Mouse (Mus musculus): ENCODE data around the gene Pyy. TPM values are rescaled to one million over a fixed set of nuclear protein-coding genes. Genes with fewer than 3 reads are reported as not detected.

Pyy gene
- polyA plus RNA-seq, 1 experiment, result not detected

DNA sequence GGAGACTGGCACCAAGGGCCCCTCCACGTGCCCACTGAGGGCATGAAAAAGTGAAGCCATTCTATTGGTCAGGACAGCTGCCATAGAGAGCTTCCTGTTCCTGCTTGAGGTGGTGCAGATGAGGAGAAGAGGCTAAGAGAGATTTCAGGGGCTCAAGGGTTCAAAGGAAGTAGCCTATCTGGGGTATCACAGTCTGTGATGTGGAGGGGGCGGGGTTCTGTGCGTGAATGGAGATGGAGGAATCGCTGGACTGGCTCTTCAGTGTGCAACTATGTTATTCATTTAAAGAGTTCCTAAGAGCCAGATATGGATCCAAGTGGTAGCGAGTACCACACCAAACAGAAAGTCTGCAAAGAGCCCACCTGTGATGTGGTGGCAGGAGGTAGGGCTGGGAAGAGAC lies 11.2 kb downstream of the Pyy start:
- H3K36me3 ChIP-seq (ENCODE audit: control insufficient read depth, insufficient read depth, low read length), result no peaks in the 10 kb centered on the region
- DNase-seq, result no peak
- WGBS, result 76% methylated on average over 5 of the region's 5 CpGs
- no peak for TF ChIP-seq POLR2A (IDR thresholded peaks at IDR 0.05; ENCODE audit: low read depth, low read length)
- no peak for TF ChIP-seq CTCF (conservative IDR thresholded peaks at IDR 0.05; ENCODE audit: insufficient read depth, insufficient read length, low read depth, low read length)
- H3K27ac ChIP-seq (ENCODE audit: insufficient read depth, low read depth, low read length), result no peak overlapping the region
- H3K27me3 ChIP-seq (replicated peaks; ENCODE audit: control insufficient read depth, insufficient read depth, low read length), result no peaks in the 10 kb centered on the region
- no peaks in the 10 kb centered on the region for H3K4me1 ChIP-seq (ENCODE audit: control insufficient read depth, insufficient read depth, low read length)
- H3K4me3 ChIP-seq (ENCODE audit: insufficient read depth, low read depth, low read length), result no peak overlapping the region

DNA sequence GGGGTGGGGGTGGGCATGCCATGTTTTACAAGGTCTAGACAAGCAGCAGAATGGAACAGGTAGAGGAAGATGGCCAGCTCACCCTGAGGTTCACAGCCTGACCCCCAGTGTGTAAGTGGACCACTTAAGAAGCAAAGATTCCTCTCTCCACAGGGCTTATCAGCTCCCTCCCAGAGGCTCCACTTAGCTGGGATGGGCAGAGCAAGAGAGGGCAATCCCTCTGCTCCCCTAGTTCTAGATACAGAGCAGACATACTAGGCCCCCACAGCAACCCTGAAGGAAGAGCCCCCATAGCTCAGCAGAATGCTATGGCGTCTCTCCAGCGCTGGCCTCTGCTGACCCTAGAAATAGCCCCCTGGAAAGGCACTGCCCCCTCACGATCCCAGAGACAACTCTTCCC lies 12.0 kb downstream of the Pyy start:
- no peaks in the 10 kb centered on the region for H3K27me3 ChIP-seq (replicated peaks; ENCODE audit: control insufficient read depth, insufficient read depth, low read length)
- WGBS, result 77% methylated on average over 3 of the region's 3 CpGs
- no peaks in the 10 kb centered on the region for H3K36me3 ChIP-seq (ENCODE audit: control insufficient read depth, insufficient read depth, low read length)
- H3K4me3 ChIP-seq (ENCODE audit: insufficient read depth, low read depth, low read length), result no peak overlapping the region
- no peak for TF ChIP-seq CTCF (conservative IDR thresholded peaks at IDR 0.05; ENCODE audit: insufficient read depth, insufficient read length, low read depth, low read length)
- TF ChIP-seq POLR2A (IDR thresholded peaks at IDR 0.05; ENCODE audit: low read depth, low read length), result no peak
- no peak overlapping the region for H3K27ac ChIP-seq (ENCODE audit: insufficient read depth, low read depth, low read length)
- DNase-seq, result no peak
- no peaks in the 10 kb centered on the region for H3K4me1 ChIP-seq (ENCODE audit: control insufficient read depth, insufficient read depth, low read length)

DNA sequence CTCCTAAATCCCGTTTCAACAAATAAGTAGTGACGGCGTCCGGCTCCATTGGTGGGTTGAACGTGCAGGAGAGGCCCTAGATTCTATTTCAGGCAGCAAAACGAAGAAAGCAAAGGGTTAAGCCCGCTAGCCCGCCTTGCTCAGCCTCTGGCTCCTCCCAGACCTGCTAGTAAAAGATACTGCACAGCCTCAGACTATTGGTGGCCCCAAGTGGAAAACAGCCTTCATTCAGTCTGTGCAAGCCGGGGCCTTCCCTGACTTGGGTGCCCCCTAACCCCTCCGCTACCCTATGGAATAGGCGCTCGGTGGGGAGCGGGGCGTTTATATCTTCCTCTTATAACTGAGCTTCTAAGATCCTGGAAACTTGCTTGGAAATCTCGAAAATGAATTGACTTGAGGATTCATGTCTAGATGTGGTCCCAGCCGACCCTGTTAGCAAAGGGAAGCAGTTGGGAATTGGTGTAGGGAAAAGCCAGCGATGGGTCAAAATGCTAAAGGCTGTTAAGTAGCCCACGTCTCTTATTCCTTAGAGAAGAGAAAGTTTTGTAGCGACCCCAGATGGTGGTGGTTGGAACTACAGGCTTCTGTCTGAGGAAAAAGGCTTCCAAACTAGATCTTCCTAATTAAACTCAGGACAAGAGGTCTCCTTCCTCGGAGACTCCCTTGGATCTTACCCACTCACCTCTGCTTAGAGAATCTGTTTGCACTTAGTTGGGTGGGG lies 18.4 kb downstream of the Pyy start:
- Histone ChIP-seq H3K27ac (ENCODE audit: insufficient read depth, low read depth, low read length) (no peak overlapping the region), H3K27me3 (replicated peaks; ENCODE audit: control insufficient read depth, insufficient read depth, low read length) (no peaks in the 10 kb centered on the region), H3K4me1 (ENCODE audit: control insufficient read depth, insufficient read depth, low read length) (no peaks in the 10 kb centered on the region), H3K36me3 (ENCODE audit: control insufficient read depth, insufficient read depth, low read length) (no peaks in the 10 kb centered on the region), H3K4me3 (ENCODE audit: insufficient read depth, low read depth, low read length) (peak overlapping the region; percentile 77)
- DNase-seq, result peak; percentile 46
- TF ChIP-seq CTCF (conservative IDR thresholded peaks at IDR 0.05; ENCODE audit: insufficient read depth, insufficient read length, low read depth, low read length) (peak; percentile 37), POLR2A (IDR thresholded peaks at IDR 0.05; ENCODE audit: low read depth, low read length) (no peak)
- 6% methylated on average over 20 of the region's 20 CpGs for WGBS

DNA sequence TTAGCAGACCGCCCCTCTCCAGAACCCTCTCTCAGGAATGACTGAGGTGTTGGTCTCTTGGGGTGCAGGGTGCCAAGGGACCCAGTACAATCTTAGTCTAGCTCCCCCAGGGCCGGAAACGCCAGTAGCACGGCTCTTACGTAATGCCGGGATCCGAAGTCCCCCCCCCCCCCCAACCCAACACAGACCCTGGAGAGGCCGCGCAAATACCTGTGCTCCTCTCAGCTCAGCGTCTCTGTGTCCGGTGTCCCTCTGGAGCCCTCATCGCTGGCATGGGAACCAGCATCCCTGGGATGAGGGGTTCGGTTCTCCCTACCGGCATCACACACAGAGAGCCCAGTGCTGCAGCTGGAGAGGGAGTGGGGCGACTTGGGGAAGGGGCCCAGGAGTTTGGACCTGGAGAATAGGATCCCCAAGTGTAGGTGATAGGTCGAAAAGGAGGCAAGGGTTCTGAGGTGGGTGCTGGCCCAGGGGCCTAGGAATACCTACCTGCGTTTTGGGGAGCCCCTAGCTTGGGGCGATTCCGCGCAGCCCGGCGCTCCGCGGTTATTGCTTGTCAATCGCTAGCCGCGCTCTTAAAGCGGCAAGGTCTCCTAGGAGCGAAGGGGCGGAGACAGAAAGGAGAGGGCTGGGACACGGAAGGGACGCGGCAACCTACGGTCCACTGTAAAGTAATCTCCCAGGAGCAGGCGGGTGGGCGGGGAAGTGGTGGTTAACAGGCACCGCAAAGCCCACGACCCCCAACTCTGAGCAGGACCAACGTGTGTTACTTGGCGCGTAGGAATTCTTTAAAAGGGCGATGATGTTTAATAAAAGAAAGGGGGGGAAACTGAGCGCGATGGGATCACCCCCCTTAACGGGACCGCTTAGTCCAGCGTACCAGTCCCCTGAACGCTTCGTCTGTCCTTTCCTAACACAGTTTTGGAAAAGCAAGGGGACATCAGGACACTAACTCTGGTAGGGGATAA lies 19.4 kb downstream of the Pyy start, which contains the start of gene Mpp2:
Gene Mpp2, minus strand, starts transcription at position 585 of the 968 bp plus-strand sequence.
- no peaks in the 10 kb centered on the region for H3K36me3 ChIP-seq (ENCODE audit: control insufficient read depth, insufficient read depth, low read length)
- H3K27ac ChIP-seq (ENCODE audit: insufficient read depth, low read depth, low read length), result peak within 1 kb of the TSS; percentile 39; the same call in 1 of the 2 replicates
- peak; percentile 66 for DNase-seq
- no peaks in the 10 kb centered on the region for H3K27me3 ChIP-seq (replicated peaks; ENCODE audit: control insufficient read depth, insufficient read depth, low read length)
- WGBS, result under 1% methylated on average over 49 of the region's 49 CpGs
- peak within 1 kb of the TSS; percentile 77 for H3K4me3 ChIP-seq (ENCODE audit: insufficient read depth, low read depth, low read length)
- no peaks in the 10 kb centered on the region for H3K4me1 ChIP-seq (ENCODE audit: control insufficient read depth, insufficient read depth, low read length)
- TF ChIP-seq CTCF (conservative IDR thresholded peaks at IDR 0.05; ENCODE audit: insufficient read depth, insufficient read length, low read depth, low read length) (no peak), POLR2A (IDR thresholded peaks at IDR 0.05; ENCODE audit: low read depth, low read length) (no peak)

DNA sequence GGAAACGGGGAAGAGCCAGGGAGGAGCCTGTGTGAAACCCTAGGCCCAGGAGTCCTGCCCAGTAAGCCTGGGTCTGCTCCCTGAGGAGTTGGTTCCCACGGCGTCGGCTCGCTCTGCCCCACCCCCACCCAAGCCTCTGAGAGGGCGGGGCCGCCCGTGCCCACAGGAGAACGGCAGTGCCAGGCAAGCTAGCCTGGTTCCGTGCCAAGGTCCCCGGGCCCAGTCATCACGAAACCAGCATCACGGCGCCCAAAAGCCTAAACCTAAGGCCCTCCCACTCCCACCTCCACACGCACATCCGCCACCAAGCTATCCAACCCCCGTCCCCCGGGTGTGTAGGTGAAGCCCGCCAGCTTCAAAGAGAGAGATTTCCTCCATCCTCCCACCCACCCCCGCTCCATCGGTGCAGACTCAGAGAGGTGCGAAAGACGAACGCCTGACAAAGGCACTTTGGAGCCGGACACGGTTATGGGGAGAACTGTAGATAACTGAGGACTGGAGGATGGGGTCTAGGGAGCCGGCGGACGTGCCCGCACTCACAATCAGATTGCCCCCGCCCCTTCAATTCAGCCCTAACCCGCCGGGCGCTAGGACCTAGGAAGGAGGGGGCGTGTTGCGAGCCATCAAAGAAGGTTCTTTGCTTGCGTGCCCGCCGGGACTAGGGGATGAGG lies 20.4 kb downstream of the Pyy start:
- no peaks in the 10 kb centered on the region for H3K27me3 ChIP-seq (replicated peaks; ENCODE audit: control insufficient read depth, insufficient read depth, low read length)
- TF ChIP-seq POLR2A (IDR thresholded peaks at IDR 0.05; ENCODE audit: low read depth, low read length) (no peak), CTCF (conservative IDR thresholded peaks at IDR 0.05; ENCODE audit: insufficient read depth, insufficient read length, low read depth, low read length) (no peak)
- peak overlapping the region; percentile 77 for H3K4me3 ChIP-seq (ENCODE audit: insufficient read depth, low read depth, low read length)
- no peaks in the 10 kb centered on the region for H3K36me3 ChIP-seq (ENCODE audit: control insufficient read depth, insufficient read depth, low read length)
- 1% methylated on average over 38 of the region's 39 CpGs for WGBS
- H3K27ac ChIP-seq (ENCODE audit: insufficient read depth, low read depth, low read length), result 0 out of 2 replicates have a peak overlapping the region, but pooled peaks have one; percentile 12
- DNase-seq, result peak; percentile 61
- no peaks in the 10 kb centered on the region for H3K4me1 ChIP-seq (ENCODE audit: control insufficient read depth, insufficient read depth, low read length)

DNA sequence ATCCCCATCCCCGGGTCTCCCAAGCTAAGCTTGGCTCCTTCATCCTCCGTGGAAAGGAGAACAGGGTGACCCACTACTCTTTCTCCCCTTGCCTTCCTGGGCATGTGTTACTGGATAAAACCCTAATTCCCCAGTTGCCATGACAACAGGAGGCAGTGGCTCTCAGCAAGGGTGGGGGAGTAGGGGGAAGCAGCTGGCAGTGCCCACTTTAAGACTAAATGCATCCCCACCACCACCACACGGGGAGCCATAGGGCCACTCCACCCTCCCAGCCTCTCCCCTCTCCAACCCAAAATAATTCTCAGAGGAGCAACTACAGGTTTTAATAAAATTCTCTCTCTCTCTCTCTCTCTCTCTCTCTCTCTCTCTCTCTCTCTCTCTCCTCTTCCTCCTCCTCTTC lies 21.3 kb downstream of the Pyy start:
- H3K27ac ChIP-seq (ENCODE audit: insufficient read depth, low read depth, low read length), result no peak overlapping the region
- DNase-seq, result no peak
- no peaks in the 10 kb centered on the region for H3K36me3 ChIP-seq (ENCODE audit: control insufficient read depth, insufficient read depth, low read length)
- TF ChIP-seq POLR2A (IDR thresholded peaks at IDR 0.05; ENCODE audit: low read depth, low read length), result no peak
- no peak for TF ChIP-seq CTCF (conservative IDR thresholded peaks at IDR 0.05; ENCODE audit: insufficient read depth, insufficient read length, low read depth, low read length)
- no peak overlapping the region for H3K4me3 ChIP-seq (ENCODE audit: insufficient read depth, low read depth, low read length)
- WGBS, result 43% methylated on average over 3 of the region's 3 CpGs
- no peaks in the 10 kb centered on the region for H3K4me1 ChIP-seq (ENCODE audit: control insufficient read depth, insufficient read depth, low read length)
- no peaks in the 10 kb centered on the region for H3K27me3 ChIP-seq (replicated peaks; ENCODE audit: control insufficient read depth, insufficient read depth, low read length)
